Mouse (Mus musculus) cerebellum, adult 2 months (tissue): Measurements from ENCODE around the gene Gm45062. TPM values are rescaled to one million over a fixed set of nuclear protein-coding genes. Genes with fewer than 3 reads are reported as not detected.

Source experiments
- DNase-seq, 2 experiments: peaks; one replicate each; pipeline ENCODE4 v3.0.0; 2021
- H3K27ac ChIP-seq: fragments of 200-500 bp; 2 replicates; pipeline ENCODE4 v1.5.1; 2012; ENCODE audit warnings: low read length, control low read depth, inconsistent platforms; ENCODE audit not compliant: insufficient read depth
- H3K27me3 ChIP-seq: fragments of 200-500 bp; 2 replicates; pipeline ENCODE4 v1.6.1; 2012; ENCODE audit warnings: inconsistent platforms, mild to moderate bottlenecking, low read length, moderate library complexity; ENCODE audit not compliant: control insufficient read depth, insufficient read depth
- H3K4me1 ChIP-seq: fragments of 200-500 bp; 2 replicates; pipeline ENCODE4 v1.6.1; 2011; ENCODE audit warnings: low read length; ENCODE audit not compliant: control insufficient read depth, insufficient read depth
- H3K4me3 ChIP-seq: fragments of 200-500 bp; replicated peaks from 2 replicates; pipeline ENCODE3; 2011; ENCODE audit warnings: mild to moderate bottlenecking, low read depth, low read length, control low read depth; ENCODE audit not compliant: insufficient read depth
- CTCF ChIP-seq: fragments of 200-500 bp; IDR thresholded peaks from 2 replicates; pipeline ENCODE4 v1.5.1; 2011; ENCODE audit warnings: low read depth, mild to moderate bottlenecking, control low read depth, low read length, moderate library complexity, borderline replicate concordance; ENCODE audit not compliant: insufficient read depth
- POLR2A ChIP-seq: fragments of 200-500 bp; IDR thresholded peaks from 2 replicates; pipeline ENCODE4 v1.6.1; 2011; ENCODE audit warnings: low read length, control low read depth, borderline replicate concordance; ENCODE audit not compliant: insufficient read depth
- WGBS: fragments of 180-500 bp; shearing (Covaris S2); methylation state at CpG from one replicate; pipeline ENCODE4 v1.1.7; 2018; 5-methylcytosine and 5-hydroxymethylcytosine counted together
- polyA plus RNA-seq: library from polyadenylated mRNA; depleted of rRNA; stranded (reverse); fragments of >200 nt; gene quantifications from 2 replicates; pipeline ENCODE4 v1.2.3, GENCODE M21; 2012

Gm45062 gene
- polyA plus RNA-seq, 1 experiment, result 20.5 TPM

GRCm38 (mm10) chr6:8489938-8490585 is 230.8 kb downstream of the Gm45062 start:
- no peaks in the 10 kb centered on the region for H3K4me1 ChIP-seq
- no peak overlapping the region for H3K27ac ChIP-seq
- 90% methylated on average over 1 of the region's 1 CpGs for WGBS
- TF ChIP-seq CTCF, result no peak
- TF ChIP-seq POLR2A, result no peak
- H3K4me3 ChIP-seq, result no peak overlapping the region
- no peaks in the 10 kb centered on the region for H3K27me3 ChIP-seq
- no peak for DNase-seq

GRCm38 (mm10) chr6:8492248-8492647 is 233.0 kb downstream of the Gm45062 start:
- TF ChIP-seq CTCF (no peak), POLR2A (no peak)
- Histone ChIP-seq H3K4me1 (no peaks in the 10 kb centered on the region), H3K27me3 (no peaks in the 10 kb centered on the region), H3K27ac (no peak overlapping the region), H3K4me3 (no peak overlapping the region)
- DNase-seq, result no peak
- WGBS, result 97% methylated on average over 3 of the region's 3 CpGs

GRCm38 (mm10) chr6:8495109-8495826 is 236.0 kb downstream of the Gm45062 start:
- Histone ChIP-seq H3K27me3 (no peaks in the 10 kb centered on the region), H3K27ac (no peak overlapping the region), H3K4me1 (no peaks in the 10 kb centered on the region), H3K4me3 (no peak overlapping the region)
- WGBS, result 92% methylated on average over 5 of the region's 5 CpGs
- TF ChIP-seq CTCF (no peak), POLR2A (no peak)
- DNase-seq, result no peak

GRCm38 (mm10) chr6:8495827-8496222 is 236.6 kb downstream of the Gm45062 start:
- DNase-seq, result no peak
- TF ChIP-seq CTCF (no peak), POLR2A (no peak)
- H3K27me3 ChIP-seq, result no peaks in the 10 kb centered on the region
- no peaks in the 10 kb centered on the region for H3K4me1 ChIP-seq
- no peak overlapping the region for H3K27ac ChIP-seq
- H3K4me3 ChIP-seq, result no peak overlapping the region
- 91% methylated on average over 4 of the region's 4 CpGs for WGBS

- no peak overlapping the region for H3K27ac ChIP-seq
- WGBS, result 80% methylated on average over 6 of the region's 6 CpGs
- no peak for DNase-seq
Measured at GRCm38 (mm10) chr6:8497234-8497867, 238.1 kb downstream of the Gm45062 start.

GRCm38 (mm10) chr6:8497868-8498257 is 238.6 kb downstream of the Gm45062 start:
- Histone ChIP-seq H3K4me1 (no peaks in the 10 kb centered on the region), H3K27ac (no peak overlapping the region), H3K4me3 (no peak overlapping the region), H3K27me3 (no peaks in the 10 kb centered on the region)
- DNase-seq, result no peak
- WGBS, result 42% methylated on average over 6 of the region's 6 CpGs
- TF ChIP-seq POLR2A, result no peak
- TF ChIP-seq CTCF, result no peak

More at GRCm38 (mm10) chr6:8497234-8497867, 238.1 kb downstream of the Gm45062 start:
- no peak for TF ChIP-seq POLR2A
- H3K4me1 ChIP-seq, result no peaks in the 10 kb centered on the region
- no peaks in the 10 kb centered on the region for H3K27me3 ChIP-seq
- no peak overlapping the region for H3K4me3 ChIP-seq

- no peak for DNase-seq
- no peak for TF ChIP-seq POLR2A
- no peak overlapping the region for H3K4me3 ChIP-seq
- no peaks in the 10 kb centered on the region for H3K27me3 ChIP-seq
- 92% methylated on average over 3 of the region's 3 CpGs for WGBS
- no peaks in the 10 kb centered on the region for H3K4me1 ChIP-seq
- no peak overlapping the region for H3K27ac ChIP-seq
Measured at GRCm38 (mm10) chr6:8498961-8499360, 239.7 kb downstream of the Gm45062 start.

- DNase-seq, result peak in 1 of 2 experiments; percentile 23
- Histone ChIP-seq H3K4me1 (0 out of 2 replicates have a peak, but pooled peaks cover 4% of the 10 kb centered on the region), H3K27ac (no peak overlapping the region), H3K27me3 (no peaks in the 10 kb centered on the region), H3K4me3 (no peak overlapping the region)
- no peak for TF ChIP-seq POLR2A
- TF ChIP-seq CTCF, result no peak
- whole genome bisulfite sequencing, result 4% methylated on average over 3 of the region's 3 CpGs
Measured at GRCm38 (mm10) chr6:8503953-8504352, 244.7 kb downstream of the Gm45062 start.
